Comparison of ENCODE assay signal across 13 mouse cellular contexts in the genomic region with DNA sequence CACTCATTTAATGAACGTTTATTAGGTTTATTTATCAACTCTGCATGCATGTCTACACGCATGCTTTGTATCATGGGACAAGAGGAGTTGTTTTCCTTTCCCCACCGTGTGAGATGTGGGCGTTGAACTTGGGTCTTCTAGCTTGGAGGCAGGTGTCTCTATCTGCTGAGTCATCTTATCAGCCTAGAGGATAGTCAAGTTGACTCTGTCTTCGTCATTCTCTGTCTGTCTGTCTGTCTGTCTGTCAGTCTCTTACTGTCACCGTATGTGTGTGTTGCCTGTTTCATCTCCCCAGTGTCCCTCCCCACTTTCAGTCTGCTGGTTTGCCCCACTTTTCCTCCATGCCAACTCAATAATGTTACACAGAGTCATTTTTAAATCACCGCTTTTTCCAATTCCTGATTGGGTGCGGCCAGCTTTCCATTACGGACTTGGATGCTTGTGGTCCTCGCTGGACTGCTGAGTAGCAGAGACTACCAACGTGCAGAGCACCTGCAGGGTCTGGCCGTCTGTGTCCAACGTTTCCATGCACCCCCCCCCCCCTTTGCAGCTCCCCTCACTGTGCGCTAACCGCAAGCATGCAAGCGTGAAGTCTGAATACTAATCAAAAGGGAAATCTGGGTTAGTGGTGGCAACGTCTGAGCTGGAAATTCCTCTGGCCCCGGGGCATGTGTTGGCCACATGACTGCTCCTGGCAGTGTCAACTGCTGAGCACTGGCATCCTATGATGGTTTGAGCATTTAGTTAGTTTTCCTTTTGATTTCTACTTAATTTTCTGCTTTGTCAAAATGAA.
DNase-seq lines count a peak whose midpoint lies in the region; ATAC-seq and TF ChIP-seq lines count a peak whose summit lies in the region.
"Had no signal": no experiment of that assay in that cellular context is flagged by ENCODE, and none has a peak within 500 bp of the region (broad histone marks: within the 10 kb centered on the region; RNA-seq: fewer than 3 reads in every experiment).

No protein-coding gene starts in this region.

- no peaks in the 10 kb centered on the region for H3K27me3 ChIP-seq in kidney, embryonic 16.5 days (ENCODE audit: insufficient read depth, low read length)
- H3K27me3 ChIP-seq in hindbrain, postnatal 0 days (ENCODE audit: insufficient read depth, low read length) = no peaks in the 10 kb centered on the region
- H3K27me3 ChIP-seq: embryonic facial prominence, embryonic 12.5 days; liver, embryonic 15.5 days; megakaryocyte, embryonic 14.5 days; neural tube, embryonic 12.5 days had no signal

- no peak overlapping the region for H3K9ac ChIP-seq in kidney, embryonic 16.5 days (replicated peaks; ENCODE audit: low read length)
- H3K9ac ChIP-seq in hindbrain, postnatal 0 days (replicated peaks; ENCODE audit: low read length) = no peak overlapping the region
- H3K9ac ChIP-seq: embryonic facial prominence, embryonic 12.5 days; liver, embryonic 15.5 days; neural tube, embryonic 12.5 days had no signal

- no peaks in the 10 kb centered on the region for H3K4me1 ChIP-seq in kidney, embryonic 16.5 days (ENCODE audit: insufficient read depth, low read length)
- no peaks in the 10 kb centered on the region for H3K4me1 ChIP-seq in hindbrain, postnatal 0 days (ENCODE audit: insufficient read depth, low read length)
- H3K4me1 ChIP-seq: liver, embryonic 15.5 days; megakaryocyte, embryonic 14.5 days; neural tube, embryonic 12.5 days had no signal

- H3K9me3 ChIP-seq in kidney, embryonic 16.5 days (ENCODE audit: low read length) = peaks cover 3% of the 10 kb centered on the region; the same call in 1 of the 2 replicates
- no peaks in the 10 kb centered on the region for H3K9me3 ChIP-seq in hindbrain, postnatal 0 days (ENCODE audit: low read length)
- H3K9me3 ChIP-seq: embryonic facial prominence, embryonic 12.5 days; liver, embryonic 15.5 days; megakaryocyte, embryonic 14.5 days; neural tube, embryonic 12.5 days had no signal

- TF ChIP-seq POLR2A in brain, embryonic 14.5 days (IDR thresholded peaks at IDR 0.05; ENCODE audit: borderline replicate concordance, extremely low read depth, insufficient read depth, insufficient read length, poor library complexity, severe bottlenecking) = no peak

- TF ChIP-seq CTCF in brain, embryonic 14.5 days (IDR thresholded peaks at IDR 0.05; ENCODE audit: borderline replicate concordance, extremely low read depth, insufficient read depth, insufficient read length) = no peak
- no peak for TF ChIP-seq CTCF in hindbrain, postnatal 0 days (IDR thresholded peaks at IDR 0.05; ENCODE audit: low read depth)

- DNase-seq in embryo, embryonic 11 days = peak; percentile 11
- DNase-seq in embryo, embryonic 9.5 days (ENCODE audit: extremely low spot score) = no peak
- DNase-seq in kidney, adult 9 months = no peak
- DNase-seq in brain, embryonic 14.5 days (ENCODE audit: low read depth) = peak; percentile 58
- DNase-seq in hindbrain, postnatal 0 days (ENCODE audit: low spot score) = peak; percentile 34
- no peak for DNase-seq in urinary bladder, postnatal 14 days (ENCODE audit: low spot score)
- DNase-seq in thymus, postnatal 4 days = no peak

- H3K4me2 ChIP-seq in kidney, embryonic 16.5 days (replicated peaks; ENCODE audit: low read depth, low read length) = no peak overlapping the region
- no peak overlapping the region for H3K4me2 ChIP-seq in hindbrain, postnatal 0 days (ENCODE audit: low read depth, low read length)
- H3K4me2 ChIP-seq: embryonic facial prominence, embryonic 12.5 days; liver, embryonic 15.5 days; neural tube, embryonic 12.5 days had no signal

- 76% methylated on average over 18 of the region's 18 CpGs for WGBS in kidney, embryonic 16.5 days
- WGBS in hindbrain, postnatal 0 days = 56% methylated on average over 18 of the region's 18 CpGs

- H3K36me3 ChIP-seq in kidney, embryonic 16.5 days (ENCODE audit: insufficient read depth, low read length) = no peaks in the 10 kb centered on the region
- no peaks in the 10 kb centered on the region for H3K36me3 ChIP-seq in hindbrain, postnatal 0 days (ENCODE audit: insufficient read depth, low read length)
- H3K36me3 ChIP-seq: embryonic facial prominence, embryonic 12.5 days; liver, embryonic 15.5 days; neural tube, embryonic 12.5 days had no signal

- ATAC-seq in kidney, embryonic 16.5 days (ENCODE audit: low FRiP score, low TSS enrichment) = 0 out of 2 replicates have a peak, but pooled peaks have one; percentile 23
- peak; percentile 51; the same call in 1 of the 2 replicates for ATAC-seq in hindbrain, postnatal 0 days

- H3K4me3 ChIP-seq in kidney, embryonic 16.5 days (ENCODE audit: low read length) = no peak overlapping the region
- H3K4me3 ChIP-seq in hindbrain, postnatal 0 days (ENCODE audit: low read length) = no peak overlapping the region
- H3K4me3 ChIP-seq: embryonic facial prominence, embryonic 12.5 days; left cerebral cortex, adult 2 months; liver, embryonic 15.5 days; megakaryocyte, embryonic 14.5 days; neural tube, embryonic 12.5 days had no signal

- no peak overlapping the region for H3K27ac ChIP-seq in kidney, embryonic 16.5 days (ENCODE audit: low read length)
- no peak overlapping the region for H3K27ac ChIP-seq in hindbrain, postnatal 0 days
- H3K27ac ChIP-seq: embryonic facial prominence, embryonic 12.5 days; left cerebral cortex, adult 2 months; liver, embryonic 15.5 days; neural tube, embryonic 12.5 days had no signal

Comparison
In these comparisons a context has a peak if more than half of its experiments do, and no peak if none do; other contexts are left out.
1. DNase-seq: peak in embryo, embryonic 11 days (single experiment), brain, embryonic 14.5 days (single experiment) and hindbrain, postnatal 0 days (single experiment); none in embryo, embryonic 9.5 days (single experiment), kidney, adult 9 months (single experiment), urinary bladder, postnatal 14 days (single experiment) and thymus, postnatal 4 days (single experiment).